Mouse (Mus musculus): ENCODE data around the gene Aff1. TPM values are rescaled to one million over a fixed set of nuclear protein-coding genes. Genes with fewer than 3 reads are reported as not detected.

Gene Aff1
- polyA plus RNA-seq, 1 experiment: 19.2 TPM

GRCm38 (mm10) chr5:103702527-103702926 is 10.4 kb downstream of the Aff1 start:
- no peak for TF ChIP-seq CTCF (IDR thresholded peaks at IDR 0.05; ENCODE audit: insufficient read depth, low read length)
- no peak for TF ChIP-seq POLR2A (IDR thresholded peaks at IDR 0.05; ENCODE audit: borderline replicate concordance, extremely low read depth, low read depth, low read length)
- peaks cover 3% of the 10 kb centered on the region for H3K4me1 ChIP-seq (ENCODE audit: control insufficient read depth, insufficient read depth, low read length)
- 62% methylated on average over 6 of the region's 6 CpGs for WGBS
- no peak overlapping the region for H3K4me3 ChIP-seq (replicated peaks; ENCODE audit: extremely low read depth, low read depth, low read length)
- no peak for DNase-seq

DNA sequence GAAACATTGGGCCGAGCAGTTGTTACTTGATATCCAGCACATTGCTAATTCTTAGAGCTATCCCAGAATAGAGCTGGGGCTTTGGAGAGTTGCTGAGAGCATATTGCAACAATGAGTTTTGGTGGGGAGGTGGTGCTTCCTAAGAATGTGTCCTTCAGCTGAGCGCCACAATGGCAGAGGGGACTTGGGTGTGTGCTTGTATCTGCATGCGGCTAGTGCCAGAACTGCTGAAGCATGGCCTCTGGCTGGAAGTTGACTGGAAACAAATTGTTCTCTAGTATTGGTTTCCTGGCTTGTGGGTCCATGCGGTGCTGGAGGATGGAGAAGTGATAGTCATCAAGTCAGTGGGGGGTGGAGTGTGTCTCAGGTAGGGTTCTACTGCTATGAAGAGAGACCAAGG is 13.2 kb downstream of the Aff1 start:
- H3K4me3 ChIP-seq (replicated peaks; ENCODE audit: extremely low read depth, low read depth, low read length): no peak overlapping the region
- DNase-seq: no peak
- WGBS: 92% methylated on average over 4 of the region's 4 CpGs
- no peak for TF ChIP-seq CTCF (IDR thresholded peaks at IDR 0.05; ENCODE audit: insufficient read depth, low read length)
- no peak for TF ChIP-seq POLR2A (IDR thresholded peaks at IDR 0.05; ENCODE audit: borderline replicate concordance, extremely low read depth, low read depth, low read length)
- H3K4me1 ChIP-seq (ENCODE audit: control insufficient read depth, insufficient read depth, low read length): no peaks in the 10 kb centered on the region; the same call in 1 of the 2 replicates

GRCm38 (mm10) chr5:103705874-103706273 is 13.7 kb downstream of the Aff1 start:
- DNase-seq: no peak
- Histone ChIP-seq H3K4me1 (ENCODE audit: control insufficient read depth, insufficient read depth, low read length) (no peaks in the 10 kb centered on the region; the same call in 1 of the 2 replicates), H3K4me3 (replicated peaks; ENCODE audit: extremely low read depth, low read depth, low read length) (no peak overlapping the region)
- WGBS: 87% methylated on average over 1 of the region's 1 CpGs
- TF ChIP-seq POLR2A (IDR thresholded peaks at IDR 0.05; ENCODE audit: borderline replicate concordance, extremely low read depth, low read depth, low read length) (no peak), CTCF (IDR thresholded peaks at IDR 0.05; ENCODE audit: insufficient read depth, low read length) (no peak)

DNA sequence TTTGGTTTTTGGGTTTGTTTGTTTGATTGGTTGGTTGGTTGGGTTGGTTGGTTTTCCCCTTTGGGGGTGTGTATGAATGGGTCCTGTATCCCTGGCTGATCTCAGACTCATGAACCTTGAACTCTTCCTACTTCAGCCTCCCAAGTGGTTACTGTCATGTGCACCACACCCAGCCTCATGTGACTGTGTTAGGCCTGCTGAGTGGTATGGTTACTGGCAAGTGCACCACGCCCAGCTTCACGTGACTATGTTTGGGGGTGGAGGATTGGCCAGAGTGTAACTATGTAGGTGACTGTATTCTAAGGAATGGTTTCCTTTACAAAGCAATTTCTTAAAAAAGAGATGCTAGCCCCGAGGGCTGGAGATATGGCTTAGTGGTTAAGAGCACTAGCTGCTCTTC is 16.9 kb downstream of the Aff1 start:
- Histone ChIP-seq H3K4me3 (replicated peaks; ENCODE audit: extremely low read depth, low read depth, low read length) (no peak overlapping the region), H3K4me1 (ENCODE audit: control insufficient read depth, insufficient read depth, low read length) (no peaks in the 10 kb centered on the region; the same call in none of the 2 replicates)
- TF ChIP-seq POLR2A (IDR thresholded peaks at IDR 0.05; ENCODE audit: borderline replicate concordance, extremely low read depth, low read depth, low read length) (no peak), CTCF (IDR thresholded peaks at IDR 0.05; ENCODE audit: insufficient read depth, low read length) (no peak)
- WGBS: 72% methylated on average over 3 of the region's 3 CpGs
- DNase-seq: no peak

DNA sequence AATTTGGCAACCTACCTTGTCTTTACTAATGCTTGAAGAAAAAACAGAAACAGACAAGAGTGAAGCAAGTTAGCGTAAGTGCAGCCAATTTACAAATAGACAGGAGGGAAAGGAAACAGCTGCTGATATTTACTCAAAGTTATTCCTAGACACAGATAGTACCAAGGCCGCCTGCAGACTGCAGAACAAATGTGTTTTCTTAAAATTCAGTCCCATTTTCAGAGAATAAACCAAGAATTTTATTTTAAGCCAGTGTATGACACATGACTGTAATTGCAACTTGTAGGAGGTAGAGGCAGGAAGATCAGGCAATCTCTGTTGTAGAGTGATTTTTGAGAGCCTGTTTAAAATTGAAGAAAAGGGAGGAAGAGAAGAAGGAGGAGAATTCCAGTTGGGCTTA is 19.7 kb downstream of the Aff1 start:
- H3K4me1 ChIP-seq (ENCODE audit: control insufficient read depth, insufficient read depth, low read length): no peaks in the 10 kb centered on the region; the same call in none of the 2 replicates
- WGBS: 31% methylated on average over 2 of the region's 2 CpGs
- DNase-seq: no peak
- no peak overlapping the region for H3K4me3 ChIP-seq (replicated peaks; ENCODE audit: extremely low read depth, low read depth, low read length)
- TF ChIP-seq CTCF (IDR thresholded peaks at IDR 0.05; ENCODE audit: insufficient read depth, low read length): no peak
- no peak for TF ChIP-seq POLR2A (IDR thresholded peaks at IDR 0.05; ENCODE audit: borderline replicate concordance, extremely low read depth, low read depth, low read length)

- no peak for DNase-seq
- H3K4me3 ChIP-seq (replicated peaks; ENCODE audit: extremely low read depth, low read depth, low read length): no peak overlapping the region
- 55% methylated on average over 2 of the region's 2 CpGs for WGBS
- H3K4me1 ChIP-seq (ENCODE audit: control insufficient read depth, insufficient read depth, low read length): no peaks in the 10 kb centered on the region; the same call in none of the 2 replicates
- TF ChIP-seq CTCF (IDR thresholded peaks at IDR 0.05; ENCODE audit: insufficient read depth, low read length) (no peak), POLR2A (IDR thresholded peaks at IDR 0.05; ENCODE audit: borderline replicate concordance, extremely low read depth, low read depth, low read length) (no peak)
These were observed 21.2 kb downstream of the Aff1 start for GRCm38 (mm10) chr5:103713422-103713821.

GRCm38 (mm10) chr5:103714943-103715342 is 22.8 kb downstream of the Aff1 start:
- 83% methylated on average over 6 of the region's 6 CpGs for whole genome bisulfite sequencing
- Histone ChIP-seq H3K4me1 (ENCODE audit: control insufficient read depth, insufficient read depth, low read length) (no peaks in the 10 kb centered on the region; the same call in none of the 2 replicates), H3K4me3 (replicated peaks; ENCODE audit: extremely low read depth, low read depth, low read length) (no peak overlapping the region)
- TF ChIP-seq POLR2A (IDR thresholded peaks at IDR 0.05; ENCODE audit: borderline replicate concordance, extremely low read depth, low read depth, low read length) (no peak), CTCF (IDR thresholded peaks at IDR 0.05; ENCODE audit: insufficient read depth, low read length) (no peak)
- no peak for DNase-seq

DNA sequence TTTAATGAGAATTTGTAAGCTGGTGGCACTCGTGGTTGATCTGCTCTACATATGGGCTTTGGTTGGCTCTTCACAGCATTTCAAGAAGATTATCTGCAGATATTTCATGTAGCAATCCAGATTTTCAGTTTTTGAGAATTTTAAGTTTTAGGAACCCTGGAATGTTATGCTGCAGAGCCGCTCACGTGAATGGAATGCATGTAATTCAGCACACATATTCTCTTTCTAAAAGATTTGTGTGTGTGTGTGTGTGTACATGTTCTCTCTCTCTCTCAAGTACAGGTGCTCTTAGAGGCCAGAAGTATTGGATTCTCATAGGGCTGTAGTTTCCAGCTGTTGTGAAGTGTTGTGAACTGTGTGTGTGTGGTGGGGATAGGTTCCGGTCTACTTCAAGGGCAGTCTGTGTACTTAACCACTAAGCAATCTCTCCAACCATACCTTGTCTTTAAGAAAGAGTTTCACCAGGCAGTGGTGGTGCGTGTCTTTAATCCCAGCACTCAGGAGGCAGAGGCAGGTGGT is 24.7 kb downstream of the Aff1 start:
- TF ChIP-seq POLR2A (IDR thresholded peaks at IDR 0.05; ENCODE audit: borderline replicate concordance, extremely low read depth, low read depth, low read length) (no peak), CTCF (IDR thresholded peaks at IDR 0.05; ENCODE audit: insufficient read depth, low read length) (no peak)
- H3K4me3 ChIP-seq (replicated peaks; ENCODE audit: extremely low read depth, low read depth, low read length): no peak overlapping the region
- WGBS: 70% methylated on average over 5 of the region's 5 CpGs
- no peaks in the 10 kb centered on the region; the same call in none of the 2 replicates for H3K4me1 ChIP-seq (ENCODE audit: control insufficient read depth, insufficient read depth, low read length)
- DNase-seq: no peak

- WGBS: 56% methylated on average over 6 of the region's 6 CpGs
- Histone ChIP-seq H3K4me3 (replicated peaks; ENCODE audit: extremely low read depth, low read depth, low read length) (no peak overlapping the region), H3K4me1 (ENCODE audit: control insufficient read depth, insufficient read depth, low read length) (peaks cover 2% of the 10 kb centered on the region; the same call in 1 of the 2 replicates)
- no peak for TF ChIP-seq POLR2A (IDR thresholded peaks at IDR 0.05; ENCODE audit: borderline replicate concordance, extremely low read depth, low read depth, low read length)
- DNase-seq: no peak
These were observed 27.0 kb downstream of the Aff1 start for GRCm38 (mm10) chr5:103719131-103719530.

- peaks cover 2% of the 10 kb centered on the region; the same call in 1 of the 2 replicates for H3K4me1 ChIP-seq (ENCODE audit: control insufficient read depth, insufficient read depth, low read length)
- DNase-seq: no peak
- no peak overlapping the region for H3K4me3 ChIP-seq (replicated peaks; ENCODE audit: extremely low read depth, low read depth, low read length)
- 52% methylated on average over 3 of the region's 3 CpGs for WGBS
- TF ChIP-seq CTCF (IDR thresholded peaks at IDR 0.05; ENCODE audit: insufficient read depth, low read length) (no peak), POLR2A (IDR thresholded peaks at IDR 0.05; ENCODE audit: borderline replicate concordance, extremely low read depth, low read depth, low read length) (no peak)
These were observed 27.7 kb downstream of the Aff1 start for GRCm38 (mm10) chr5:103719851-103720250.

Data from lung, adult 2 months (tissue).